Mouse (Mus musculus): ENCODE results near the gene Fam189a1. TPM values are rescaled to one million over a fixed set of nuclear protein-coding genes. Genes with fewer than 3 reads are reported as not detected.

The Fam189a1 gene
- polyA plus RNA-seq, 1 experiment from 2014 or later: 0.74 TPM

DNA sequence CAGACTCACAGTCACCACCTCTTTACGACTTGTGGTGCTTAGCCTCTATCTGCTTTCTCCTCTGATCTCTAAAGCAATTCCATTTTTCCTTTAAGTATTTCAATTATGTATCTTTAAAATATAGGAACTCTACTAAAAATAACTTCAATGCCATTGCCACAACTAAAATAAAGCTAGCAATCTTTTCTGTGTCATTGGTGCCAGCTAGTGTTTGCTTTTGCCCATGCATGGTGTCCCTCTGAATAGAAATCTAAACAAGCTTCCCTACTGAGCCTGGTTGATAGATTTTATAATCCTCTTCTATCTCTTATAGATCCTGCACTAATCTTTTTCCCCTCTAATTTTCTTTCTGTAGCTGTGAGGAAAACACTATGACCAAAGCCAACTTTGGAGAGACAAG is 432.0 kb downstream of the Fam189a1 start:
- no peak overlapping the region for H3K27ac ChIP-seq
- H3K36me3 ChIP-seq (ENCODE audit: insufficient read depth, low read length): no peaks in the 10 kb centered on the region
- DNase-seq (ENCODE audit: low spot score) (no peak), ATAC-seq (replicated peaks; ENCODE audit: low FRiP score, low read depth) (no peak)
- 90% methylated on average over 1 of the region's 1 CpGs for WGBS
- TF ChIP-seq CTCF (IDR thresholded peaks at IDR 0.05; ENCODE audit: low read depth): no peak
- no peak overlapping the region for H3K4me3 ChIP-seq (replicated peaks; ENCODE audit: low read depth, low read length)
- no peak overlapping the region for H3K9ac ChIP-seq (ENCODE audit: low read depth, low read length)
- no peaks in the 10 kb centered on the region for H3K27me3 ChIP-seq (ENCODE audit: insufficient read depth, low read length)
- no peaks in the 10 kb centered on the region for H3K9me3 ChIP-seq (replicated peaks; ENCODE audit: low read length)
- H3K4me1 ChIP-seq (replicated peaks; ENCODE audit: insufficient read depth, low read length): no peaks in the 10 kb centered on the region
- H3K4me2 ChIP-seq (ENCODE audit: low read length): no peak overlapping the region

GRCm38 (mm10) chr7:64723313-64723712 is 433.1 kb downstream of the Fam189a1 start:
- no peak overlapping the region for H3K4me3 ChIP-seq (replicated peaks; ENCODE audit: low read depth, low read length)
- no peak overlapping the region for H3K4me2 ChIP-seq (ENCODE audit: low read length)
- 73% methylated on average over 3 of the region's 3 CpGs for WGBS
- H3K27ac ChIP-seq: no peak overlapping the region
- no peaks in the 10 kb centered on the region for H3K27me3 ChIP-seq (ENCODE audit: insufficient read depth, low read length)
- H3K9me3 ChIP-seq (replicated peaks; ENCODE audit: low read length): no peaks in the 10 kb centered on the region
- no peaks in the 10 kb centered on the region for H3K36me3 ChIP-seq (ENCODE audit: insufficient read depth, low read length)
- no peak overlapping the region for H3K9ac ChIP-seq (ENCODE audit: low read depth, low read length)
- H3K4me1 ChIP-seq (replicated peaks; ENCODE audit: insufficient read depth, low read length): no peaks in the 10 kb centered on the region
- ATAC-seq (replicated peaks; ENCODE audit: low FRiP score, low read depth) (no peak), DNase-seq (ENCODE audit: low spot score) (no peak)
- TF ChIP-seq CTCF (IDR thresholded peaks at IDR 0.05; ENCODE audit: low read depth): no peak

DNA sequence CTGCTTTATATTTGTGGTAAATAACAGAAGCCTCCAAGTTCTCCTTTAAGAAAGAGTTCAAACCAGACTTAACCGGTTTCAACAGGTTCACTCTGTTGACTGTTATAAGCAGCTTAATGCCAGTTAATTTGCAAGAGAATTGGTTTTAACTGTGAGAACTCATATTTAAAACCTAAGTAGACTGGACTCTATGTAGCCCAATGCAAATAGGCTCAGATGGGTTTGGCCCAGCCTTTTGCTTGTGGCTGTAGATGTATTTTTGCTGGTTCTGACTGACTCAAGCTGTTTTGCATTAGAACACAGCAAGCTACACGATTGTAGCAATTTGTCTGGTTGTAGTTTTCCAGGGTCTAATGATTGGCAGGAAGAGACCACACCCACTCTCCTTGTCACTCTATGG is 440.1 kb downstream of the Fam189a1 start:
- H3K4me2 ChIP-seq (ENCODE audit: low read length): no peak overlapping the region
- no peak overlapping the region for H3K27ac ChIP-seq
- TF ChIP-seq CTCF (IDR thresholded peaks at IDR 0.05; ENCODE audit: low read depth): no peak
- H3K36me3 ChIP-seq (ENCODE audit: insufficient read depth, low read length): no peaks in the 10 kb centered on the region
- no peak overlapping the region for H3K4me3 ChIP-seq (replicated peaks; ENCODE audit: low read depth, low read length)
- 74% methylated on average over 2 of the region's 2 CpGs for WGBS
- ATAC-seq (replicated peaks; ENCODE audit: low FRiP score, low read depth) (no peak), DNase-seq (ENCODE audit: low spot score) (no peak)
- H3K4me1 ChIP-seq (replicated peaks; ENCODE audit: insufficient read depth, low read length): no peaks in the 10 kb centered on the region
- H3K27me3 ChIP-seq (ENCODE audit: insufficient read depth, low read length): no peaks in the 10 kb centered on the region
- H3K9me3 ChIP-seq (replicated peaks; ENCODE audit: low read length): no peaks in the 10 kb centered on the region
- H3K9ac ChIP-seq (ENCODE audit: low read depth, low read length): no peak overlapping the region

DNA sequence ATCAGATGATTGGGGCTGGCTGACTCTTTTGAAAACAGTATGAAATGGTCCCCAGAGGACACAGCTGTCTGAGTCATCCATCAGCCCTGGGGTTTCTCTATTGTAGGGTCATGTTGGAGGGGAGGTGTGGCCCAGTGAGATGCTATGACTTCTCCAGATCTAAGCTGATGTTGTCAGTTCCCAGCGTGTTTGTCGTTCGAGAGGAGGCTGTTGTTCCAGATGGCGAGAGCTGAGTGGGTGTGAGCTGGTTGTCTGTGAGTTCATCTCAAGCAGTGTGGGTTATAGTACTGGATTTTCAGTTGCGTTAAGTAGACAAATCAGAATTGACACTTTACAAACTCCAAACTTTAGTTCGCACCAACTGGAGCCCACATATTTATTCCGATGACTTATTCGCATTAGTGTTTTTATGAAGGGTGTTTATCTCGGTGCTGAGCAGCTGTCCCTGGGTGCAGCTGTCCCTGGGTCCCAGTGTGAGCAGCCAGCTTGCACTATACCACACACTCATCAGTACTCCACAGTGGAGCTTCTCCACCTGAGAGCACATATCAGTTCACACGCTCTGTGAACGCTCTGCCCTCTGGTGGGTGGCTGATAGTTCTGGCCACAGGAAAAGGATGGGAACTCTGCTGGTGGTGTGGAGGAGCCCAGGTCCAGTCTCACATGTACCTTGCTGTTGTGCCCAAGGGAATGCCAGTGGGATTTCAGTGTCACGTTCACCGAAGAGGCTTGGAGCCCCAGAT is 446.7 kb downstream of the Fam189a1 start:
- Histone ChIP-seq H3K27me3 (ENCODE audit: insufficient read depth, low read length) (no peaks in the 10 kb centered on the region), H3K9ac (ENCODE audit: low read depth, low read length) (no peak overlapping the region), H3K4me2 (ENCODE audit: low read length) (no peak overlapping the region), H3K27ac (no peak overlapping the region), H3K4me3 (replicated peaks; ENCODE audit: low read depth, low read length) (no peak overlapping the region), H3K4me1 (replicated peaks; ENCODE audit: insufficient read depth, low read length) (no peaks in the 10 kb centered on the region), H3K36me3 (ENCODE audit: insufficient read depth, low read length) (no peaks in the 10 kb centered on the region), H3K9me3 (replicated peaks; ENCODE audit: low read length) (no peaks in the 10 kb centered on the region)
- DNase-seq (ENCODE audit: low spot score) (peak; percentile 33), ATAC-seq (replicated peaks; ENCODE audit: low FRiP score, low read depth) (0 out of 2 replicates have a peak, but pooled peaks have one; percentile 36)
- WGBS: 79% methylated on average over 13 of the region's 13 CpGs
- peak; percentile 64 for TF ChIP-seq CTCF (IDR thresholded peaks at IDR 0.05; ENCODE audit: low read depth)

DNA sequence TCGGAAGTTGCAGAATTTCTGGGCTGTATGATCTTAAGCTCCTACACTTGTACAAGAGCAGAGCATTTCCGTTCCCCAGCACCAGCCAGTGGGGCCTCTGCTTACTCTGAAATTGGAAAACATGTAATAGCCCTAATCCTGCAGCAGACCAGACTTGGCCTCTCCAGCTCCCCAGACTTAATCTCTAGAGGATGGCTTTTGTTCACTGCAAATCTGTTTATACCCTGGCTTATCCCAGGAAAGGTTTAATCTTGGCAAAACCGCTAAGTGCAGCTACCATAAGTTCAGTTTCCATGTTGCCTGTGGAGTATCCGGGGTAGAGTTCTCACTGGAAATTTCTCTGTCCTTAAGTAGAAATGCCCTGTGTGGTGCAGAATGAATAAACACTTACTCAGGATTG is 448.2 kb downstream of the Fam189a1 start:
- 86% methylated on average over 4 of the region's 4 CpGs for WGBS
- no peak for TF ChIP-seq CTCF (IDR thresholded peaks at IDR 0.05; ENCODE audit: low read depth)
- Histone ChIP-seq H3K4me2 (ENCODE audit: low read length) (no peak overlapping the region), H3K9ac (ENCODE audit: low read depth, low read length) (no peak overlapping the region), H3K36me3 (ENCODE audit: insufficient read depth, low read length) (no peaks in the 10 kb centered on the region), H3K27me3 (ENCODE audit: insufficient read depth, low read length) (no peaks in the 10 kb centered on the region), H3K4me3 (replicated peaks; ENCODE audit: low read depth, low read length) (no peak overlapping the region), H3K27ac (no peak overlapping the region), H3K9me3 (replicated peaks; ENCODE audit: low read length) (no peaks in the 10 kb centered on the region), H3K4me1 (replicated peaks; ENCODE audit: insufficient read depth, low read length) (no peaks in the 10 kb centered on the region)
- no peak for DNase-seq (ENCODE audit: low spot score)
- no peak for ATAC-seq (replicated peaks; ENCODE audit: low FRiP score, low read depth)

Small RNAs within 50 kb of the gene (microRNA-seq; reads per million reads assigned to microRNA genes)
- gene Gm25249: not detected

Data from kidney, postnatal 0 days (tissue).